Mouse (Mus musculus) kidney, adult 11 months (tissue): ENCODE measurements around the gene Gm10273.
"Not testable (repeated sequence)": the region's sequence is repeated elsewhere in the genome, so short reads cannot be mapped to it uniquely, and the experiment has no call there.

Experiments
- DNase-seq: peaks from one replicate; pipeline ENCODE4 v3.0.0; 2022

Gm10273 gene

GRCm38 (mm10) chr10:59395461-59395860 lies at the start of gene Gm10273:
Gene Gm10273, plus strand, starts transcription at chr10:59395632.
- not testable (repeated sequence) for DNase-seq

DNA sequence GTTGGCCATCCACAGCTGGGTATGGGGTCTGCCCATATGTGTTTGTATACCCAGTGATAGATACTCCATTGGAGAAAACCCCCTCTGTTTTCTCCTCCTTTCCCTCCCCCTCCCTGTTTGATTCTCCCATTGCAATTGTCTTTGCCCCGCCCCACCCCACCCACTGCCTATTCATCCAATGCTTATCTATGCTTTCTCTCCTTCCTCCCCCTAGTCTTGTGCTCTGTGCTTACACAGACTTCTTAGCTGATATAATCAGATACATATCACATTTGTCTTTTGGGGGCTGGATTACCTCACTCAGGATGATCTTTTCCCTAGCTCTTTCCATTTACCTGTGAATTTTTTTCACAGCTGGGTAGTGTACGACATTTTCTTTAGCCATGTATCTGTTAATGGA lies 48.9 kb upstream of the Gm10273 start:
- DNase-seq, result no peak

GRCm38 (mm10) chr10:59348200-59348599 lies 47.2 kb upstream of the Gm10273 start:
- DNase-seq, result no peak

GRCm38 (mm10) chr10:59349536-59349935 lies 45.9 kb upstream of the Gm10273 start:
- no peak for DNase-seq

DNA sequence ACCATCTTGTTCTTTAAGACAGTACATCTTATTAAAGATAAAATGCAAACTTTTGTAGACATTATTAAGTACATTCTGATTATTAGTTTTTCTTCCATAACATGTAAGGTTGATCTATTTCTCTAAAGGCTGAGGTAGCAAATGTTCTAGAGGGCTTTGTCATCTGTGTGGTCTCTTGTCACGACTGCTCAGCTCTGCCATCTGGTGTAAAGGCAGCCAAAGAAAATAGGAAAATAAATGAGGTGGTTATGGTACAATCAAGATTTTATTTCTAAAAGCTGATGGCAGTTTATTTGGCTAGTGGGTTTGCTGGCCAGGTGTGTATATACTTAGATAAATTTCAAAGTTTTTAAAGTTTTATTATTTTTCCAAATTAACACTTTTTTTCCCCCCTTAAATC lies 42.4 kb upstream of the Gm10273 start:
- no peak for DNase-seq

GRCm38 (mm10) chr10:59354120-59354519 lies 41.3 kb upstream of the Gm10273 start:
- DNase-seq, result no peak

DNA sequence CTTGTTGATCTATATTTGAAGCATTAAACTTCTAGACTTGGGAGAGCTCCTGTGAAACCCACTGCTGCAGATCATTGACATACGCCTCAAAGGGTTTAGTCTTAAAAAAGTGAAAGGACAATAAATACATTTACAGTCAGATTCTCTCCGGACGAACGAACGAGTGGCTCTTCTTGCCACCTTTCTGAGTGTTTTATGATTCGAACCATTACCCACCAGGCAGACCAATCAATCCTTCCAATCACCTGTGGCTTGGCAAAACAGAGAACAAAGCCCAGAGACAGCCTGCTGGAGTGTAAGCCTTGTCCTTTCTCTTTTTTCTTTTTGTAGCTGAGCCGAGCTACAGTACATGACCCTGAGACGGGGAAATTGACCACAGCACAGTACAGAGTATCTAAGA lies 40.4 kb upstream of the Gm10273 start:
- no peak for DNase-seq

DNA sequence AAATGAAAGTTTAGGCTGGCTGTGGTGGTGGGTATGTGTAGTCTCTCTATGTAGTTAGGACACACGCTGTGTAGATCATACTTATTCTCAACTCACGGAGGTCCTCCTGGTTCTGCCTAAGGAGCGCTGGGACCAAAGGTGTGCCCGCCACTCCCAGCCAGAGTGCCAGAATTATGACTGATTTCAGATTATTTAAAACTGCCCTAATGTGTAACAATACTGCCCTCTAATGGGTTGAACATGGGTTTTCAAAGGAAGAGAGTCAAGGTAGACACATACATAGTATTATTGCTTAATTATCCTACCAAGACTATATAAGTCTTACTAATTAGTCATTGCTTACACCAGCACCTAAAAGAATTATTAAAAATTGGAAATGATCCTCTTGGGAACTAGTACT lies 36.7 kb upstream of the Gm10273 start:
- DNase-seq, result no peak

DNA sequence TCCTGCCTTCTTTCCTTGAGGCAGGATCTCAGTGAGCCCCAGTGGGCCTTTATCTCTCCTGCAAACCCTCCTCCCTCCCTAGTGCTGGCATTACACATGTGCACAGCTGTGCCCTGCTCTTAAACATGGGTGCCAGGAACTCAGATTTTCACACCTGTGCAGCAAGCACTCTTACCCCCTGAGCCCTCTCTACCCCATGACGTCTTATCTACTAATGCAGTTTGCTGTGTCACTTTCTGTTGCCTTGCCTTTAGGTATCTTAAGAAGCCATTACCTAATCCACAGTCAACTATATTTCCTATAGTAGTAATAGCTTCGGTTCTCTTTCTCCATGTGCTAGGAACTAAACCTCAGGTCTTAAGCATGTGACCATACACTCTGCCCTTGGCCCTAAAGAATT lies 32.2 kb upstream of the Gm10273 start:
- DNase-seq, result no peak

- DNase-seq, result no peak
These were observed 30.9 kb upstream of the Gm10273 start for GRCm38 (mm10) chr10:59364551-59364950.

DNA sequence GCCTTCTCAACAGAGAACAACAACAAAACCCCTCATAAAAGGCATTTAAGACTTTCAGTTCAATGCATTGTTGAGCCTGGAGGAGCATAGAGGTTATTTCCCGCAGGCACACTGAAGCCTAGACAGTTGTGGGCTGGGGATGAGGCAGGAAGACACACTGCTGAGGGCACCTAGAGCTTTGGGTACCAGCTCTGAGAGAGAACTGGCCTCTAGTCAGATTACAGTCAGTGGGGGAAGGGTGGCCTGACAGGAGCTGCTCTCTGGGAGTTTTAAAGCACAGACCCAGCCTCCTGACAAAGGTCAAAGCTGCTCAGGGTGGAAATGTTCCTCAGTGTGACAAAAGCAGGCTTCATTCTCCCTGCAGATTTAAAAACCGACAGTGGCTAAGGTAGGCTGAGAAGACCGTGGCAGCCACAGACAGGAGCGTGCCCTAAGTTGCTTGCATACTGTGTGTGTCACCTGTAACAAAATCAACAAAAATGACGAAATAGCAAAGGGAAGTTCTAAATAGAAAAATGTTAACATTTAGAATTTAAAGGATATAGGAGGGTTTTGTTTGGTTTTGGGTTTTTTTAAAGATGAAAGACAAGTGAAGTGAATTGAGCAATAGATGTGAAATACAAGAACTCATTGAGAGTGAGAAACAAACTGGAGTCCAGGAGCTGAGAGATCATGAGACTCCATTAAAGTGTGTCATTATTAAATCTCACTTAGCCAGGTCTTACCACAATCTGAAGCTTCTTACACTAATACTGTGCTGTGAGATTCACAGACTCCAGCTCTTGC lies 29.4 kb upstream of the Gm10273 start:
- no peak for DNase-seq

DNA sequence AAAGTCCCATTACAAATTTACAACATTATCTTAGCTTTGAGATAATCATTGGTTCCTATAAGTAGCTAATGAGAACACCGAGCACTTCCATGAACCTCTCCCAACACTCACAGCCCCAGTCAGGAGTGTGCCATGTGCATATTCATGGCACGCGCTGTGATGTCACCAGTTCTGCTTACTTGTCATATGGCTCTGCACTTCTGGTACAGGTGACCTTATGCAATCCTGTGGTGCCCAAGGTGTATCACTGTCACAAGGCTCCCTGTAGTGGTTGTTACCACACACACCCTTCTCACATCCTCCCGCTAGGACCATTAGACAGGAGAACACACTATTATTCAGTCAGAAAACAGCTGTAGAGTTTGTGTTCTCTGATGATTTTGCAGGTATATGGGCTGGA lies 28.7 kb upstream of the Gm10273 start:
- DNase-seq, result no peak

GRCm38 (mm10) chr10:59367206-59367605 lies 28.2 kb upstream of the Gm10273 start:
- no peak for DNase-seq

DNA sequence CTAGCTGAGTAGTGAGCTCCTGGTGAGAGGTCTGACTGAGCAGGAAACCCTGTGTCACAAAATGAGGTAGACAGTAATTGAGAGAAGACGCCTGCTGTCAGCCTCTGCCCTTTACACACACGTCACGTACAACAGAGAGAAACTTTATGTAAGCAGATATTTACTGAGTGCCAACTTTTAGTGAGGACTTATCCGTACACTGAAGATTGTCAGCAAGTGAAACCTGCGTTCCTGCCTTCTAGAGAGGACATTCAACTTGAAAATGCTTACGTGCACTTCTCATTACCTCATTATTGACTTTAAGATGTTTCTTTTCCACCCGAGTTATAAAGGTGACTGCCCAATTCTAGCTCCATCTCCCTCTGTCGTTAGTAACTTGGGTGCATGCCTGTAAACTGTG lies 26.7 kb upstream of the Gm10273 start:
- DNase-seq, result no peak

DNA sequence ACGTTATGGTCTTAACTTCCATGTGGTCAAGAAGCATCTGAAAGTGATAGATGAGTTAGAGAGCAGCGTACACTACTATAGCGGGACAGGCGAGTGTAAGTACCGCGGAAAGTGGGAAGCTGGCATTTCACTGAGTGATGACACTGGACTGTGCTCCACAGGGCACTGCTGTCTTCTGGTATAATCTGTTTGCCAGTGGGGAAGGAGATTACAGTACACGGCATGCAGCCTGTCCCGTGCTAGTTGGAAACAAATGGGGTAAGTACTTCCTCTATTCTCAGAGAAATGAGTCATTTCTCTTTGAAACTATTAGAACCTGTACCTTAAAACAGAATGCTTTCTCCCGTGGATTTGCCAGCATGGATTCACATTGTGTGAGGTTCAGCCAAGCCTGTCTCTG lies 26.0 kb upstream of the Gm10273 start:
- DNase-seq, result no peak

DNA sequence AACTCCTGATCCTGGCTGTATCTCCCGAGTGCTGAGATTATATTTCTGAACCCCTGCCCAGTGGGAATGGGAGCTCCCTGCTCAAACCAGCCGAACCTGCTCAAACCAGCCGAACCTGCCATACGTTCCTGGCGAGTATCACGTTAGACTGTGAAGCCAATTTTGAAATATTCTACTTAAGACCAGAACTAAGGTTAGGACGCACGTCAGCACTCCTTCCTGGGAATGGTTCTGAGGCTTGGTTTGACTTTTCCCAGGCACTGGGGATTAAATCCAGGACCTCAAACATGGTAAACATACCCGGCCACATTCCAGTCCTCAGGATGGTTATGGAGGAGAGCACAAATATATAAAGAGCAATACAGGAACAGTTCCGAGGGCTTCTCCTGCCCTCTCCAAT lies 17.5 kb upstream of the Gm10273 start:
- DNase-seq, result no peak

- no peak for DNase-seq
These were observed 16.7 kb upstream of the Gm10273 start for GRCm38 (mm10) chr10:59378728-59379127.

DNA sequence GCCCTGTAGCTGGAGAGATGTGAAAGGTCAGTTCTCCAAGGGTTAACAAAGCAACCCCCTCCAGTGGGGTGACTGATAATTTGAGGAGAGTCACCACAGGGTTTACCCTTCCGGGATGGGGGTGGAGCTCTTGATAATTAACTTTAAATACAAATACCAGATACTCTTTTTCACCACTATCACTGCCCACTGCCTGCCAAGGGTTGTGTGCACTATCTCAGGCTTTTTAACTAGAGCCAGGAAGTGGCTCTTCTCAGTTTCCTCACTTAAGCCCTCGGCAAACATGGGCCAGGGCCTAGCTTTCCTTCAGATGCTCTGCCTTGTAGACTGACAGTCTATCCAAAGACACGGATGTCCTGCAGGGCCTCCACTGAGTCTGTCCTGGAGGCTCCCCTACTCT lies 15.5 kb upstream of the Gm10273 start:
- DNase-seq, result no peak

DNA sequence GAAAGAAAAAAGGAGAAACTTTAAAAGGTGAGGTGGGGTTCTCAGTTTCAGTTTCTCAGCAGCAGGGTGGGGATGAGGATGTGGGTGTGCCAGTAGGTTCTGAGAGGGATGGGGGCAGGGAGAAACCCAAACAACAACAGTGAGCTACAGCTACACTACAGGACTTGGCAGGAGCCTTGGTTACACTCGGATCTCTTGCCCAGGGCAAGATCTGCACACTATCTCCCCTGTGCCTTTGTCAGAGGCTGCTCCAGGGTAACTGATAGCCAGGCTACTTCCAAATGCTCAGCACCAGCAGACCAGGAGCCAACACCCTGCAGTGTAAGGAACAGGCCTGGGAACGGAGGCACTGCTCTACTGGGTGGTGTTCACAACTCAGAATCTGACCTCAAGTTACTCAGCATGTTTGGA lies 15.0 kb upstream of the Gm10273 start:
- no peak for DNase-seq

DNA sequence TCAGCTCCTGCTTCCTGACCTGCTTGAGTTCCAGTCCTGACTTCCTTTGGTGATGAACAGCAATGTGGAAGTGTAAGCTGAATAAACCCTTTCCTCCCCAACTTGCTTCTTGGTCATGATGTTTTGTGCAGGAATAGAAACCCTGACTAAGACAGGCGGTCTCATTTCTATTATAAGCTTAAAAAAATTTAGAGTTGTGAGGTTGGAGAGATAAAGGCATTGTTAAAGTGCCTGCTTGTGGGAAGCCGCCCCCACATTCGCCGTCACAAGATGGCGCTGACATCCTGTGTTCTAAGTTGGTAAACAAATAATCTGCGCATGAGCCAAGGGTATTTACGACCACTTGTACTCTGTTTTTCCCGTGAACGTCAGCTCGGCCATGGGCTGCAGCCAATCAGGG lies 13.9 kb upstream of the Gm10273 start:
- DNase-seq, result not testable (repeated sequence)

DNA sequence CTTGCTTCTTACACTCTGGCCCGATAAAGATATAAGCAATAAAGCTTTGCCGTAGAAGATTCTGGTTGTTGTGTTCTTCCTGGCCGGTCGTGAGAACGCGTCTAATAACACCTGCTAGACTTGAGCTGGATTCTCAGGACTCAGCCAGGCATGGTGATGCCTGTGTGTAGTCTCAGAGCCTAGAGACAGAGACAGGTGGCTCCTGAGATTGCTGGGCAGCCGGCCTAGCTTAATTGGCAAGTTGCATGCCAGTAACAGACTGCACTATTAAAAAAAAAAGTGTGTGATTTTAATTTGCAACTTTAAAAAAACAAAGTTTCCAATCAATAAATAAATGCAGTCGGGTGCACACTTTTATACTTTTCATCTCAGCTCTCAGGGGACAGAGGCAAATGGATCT lies 8.5 kb upstream of the Gm10273 start:
- no peak for DNase-seq

GRCm38 (mm10) chr10:59389652-59390051 lies 5.8 kb upstream of the Gm10273 start:
- no peak for DNase-seq

DNA sequence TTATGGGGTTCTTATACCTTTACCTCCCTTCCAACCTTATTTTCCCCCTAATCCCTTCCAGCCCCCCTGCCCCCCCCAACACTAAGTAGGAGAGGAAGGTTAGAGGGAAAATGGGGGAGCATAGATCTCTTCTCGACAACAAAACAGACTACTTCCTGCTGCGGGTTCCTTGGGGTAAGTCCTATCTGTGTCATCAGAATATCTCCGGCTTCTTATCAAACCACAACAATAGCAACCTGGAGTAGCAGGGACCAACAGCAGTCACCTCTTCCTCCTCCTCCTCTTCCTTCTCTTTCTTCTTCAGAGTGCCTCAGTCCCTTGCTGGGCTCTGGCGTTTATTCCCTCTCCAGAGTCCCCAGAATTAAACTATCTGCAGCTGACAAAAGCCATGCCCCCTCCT lies 3.5 kb upstream of the Gm10273 start:
- DNase-seq, result no peak

DNA sequence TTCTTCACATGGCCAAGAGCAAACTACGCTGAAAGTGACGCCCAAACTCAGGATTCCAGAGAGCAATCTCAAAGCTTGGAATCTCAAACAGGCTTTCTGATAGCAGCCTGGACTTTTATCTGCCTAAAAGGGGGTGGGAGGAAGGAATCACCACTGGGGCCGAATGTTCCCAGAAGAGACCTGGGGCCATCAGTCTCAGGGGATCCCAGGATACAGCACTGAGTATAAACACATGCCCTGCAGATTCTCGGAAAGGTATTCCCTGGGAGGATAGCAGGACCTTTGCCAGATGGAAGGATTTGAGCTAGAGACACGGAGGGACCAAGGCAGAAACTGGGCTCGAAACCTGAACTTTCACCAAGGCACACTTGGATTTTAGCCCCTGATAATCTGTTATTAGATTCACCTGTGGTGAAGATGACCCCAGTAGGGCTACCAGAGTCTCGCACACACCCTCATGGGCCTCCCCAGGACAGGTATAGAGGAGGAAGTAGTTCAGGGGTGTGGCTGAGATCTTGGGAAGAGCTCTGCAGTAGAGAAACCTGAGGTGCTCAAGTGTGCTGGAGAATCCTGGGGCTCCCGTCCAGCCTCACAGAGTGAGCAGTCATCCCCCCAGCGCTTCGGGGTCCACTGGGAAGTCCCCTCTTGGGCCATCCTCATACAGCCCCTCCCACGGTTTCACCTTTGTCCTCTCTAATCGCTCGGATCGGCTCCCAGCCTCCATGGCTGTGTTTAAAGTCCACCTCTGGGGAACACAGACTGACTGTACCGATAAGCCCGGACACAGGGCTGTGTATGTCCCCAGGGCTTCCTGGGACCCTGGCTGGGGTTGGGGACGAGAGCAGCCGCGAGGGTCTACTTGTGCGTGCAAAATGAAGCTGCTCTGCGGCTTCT lies 7.7 kb downstream of the Gm10273 start, which contains the start of gene Pla2g12b:
Gene Pla2g12b (plus strand): TSS at position 762 of the 894 bp plus-strand sequence.
- DNase-seq, result no peak
